9 mouse cellular contexts compared by ENCODE assay signal in genomic region chr17:23547681-23548443, GRCm38 (mm10). TPM values are rescaled to one million over a fixed set of nuclear protein-coding genes. Genes with fewer than 3 reads are reported as not detected.
DNase-seq lines count a peak whose midpoint lies in the region; ATAC-seq lines count a peak whose summit lies in the region.
"Had no signal": no experiment of that assay in that cellular context is flagged by ENCODE, and none has a peak within 500 bp of the region (broad histone marks: within the 10 kb centered on the region; RNA-seq: fewer than 3 reads in every experiment).

No protein-coding gene starts in this region.

- no peak for ATAC-seq in forebrain, embryonic 14.5 days
- no peak for ATAC-seq in forebrain, embryonic 11.5 days (replicated peaks; ENCODE audit: low FRiP score)
- no peak for ATAC-seq in liver, embryonic 12.5 days

- H3K36me3 ChIP-seq in forebrain, embryonic 14.5 days (ENCODE audit: control insufficient read depth, insufficient read depth, low read length) = no peaks in the 10 kb centered on the region
- no peaks in the 10 kb centered on the region for H3K36me3 ChIP-seq in forebrain, embryonic 11.5 days (ENCODE audit: control insufficient read depth, insufficient read depth, low read length)
- H3K36me3 ChIP-seq in liver, embryonic 12.5 days = no peaks in the 10 kb centered on the region

- peaks cover 4% of the 10 kb centered on the region; the same call in 1 of the 2 replicates for H3K4me1 ChIP-seq in forebrain, embryonic 14.5 days (ENCODE audit: control insufficient read depth, insufficient read depth, low read length)
- H3K4me1 ChIP-seq in forebrain, embryonic 11.5 days (replicated peaks; ENCODE audit: control insufficient read depth, insufficient read depth, low read length) = peaks cover 2% of the 10 kb centered on the region; the same call in 1 of the 2 replicates
- peaks cover 48% of the 10 kb centered on the region for H3K4me1 ChIP-seq in liver, embryonic 12.5 days

- WGBS in forebrain, embryonic 14.5 days = 54% methylated on average over 11 of the region's 11 CpGs
- WGBS in forebrain, embryonic 11.5 days = 55% methylated on average over 11 of the region's 11 CpGs
- WGBS in liver, embryonic 12.5 days (ENCODE audit: insufficient replicate concordance) = 41% methylated on average over 11 of the region's 11 CpGs

- no peak overlapping the region for H3K27ac ChIP-seq in forebrain, embryonic 14.5 days (ENCODE audit: low read depth, low read length)
- H3K27ac ChIP-seq in forebrain, embryonic 11.5 days (ENCODE audit: low read depth, low read length) = no peak overlapping the region
- no peak overlapping the region for H3K27ac ChIP-seq in liver, embryonic 12.5 days

- H3K4me3 ChIP-seq in forebrain, embryonic 14.5 days (ENCODE audit: low read depth, low read length) = no peak overlapping the region
- H3K4me3 ChIP-seq in forebrain, embryonic 11.5 days (ENCODE audit: low read depth, low read length) = no peak overlapping the region
- H3K4me3 ChIP-seq in liver, embryonic 12.5 days = peak overlapping the region; percentile 74

- no peak for DNase-seq in forebrain, embryonic 14.5 days (ENCODE audit: low spot score)
- DNase-seq in forebrain, embryonic 11.5 days (ENCODE audit: low spot score) = no peak
- DNase-seq in layer of hippocampus, adult 9-11 months = peak; percentile 1
- no peak for DNase-seq in layer of hippocampus, postnatal 14 days (ENCODE audit: low spot score in 2 of 2)
- peak; percentile 40 for DNase-seq in NIH3T3 (ENCODE audit: low read depth)
- no peak for DNase-seq in spleen, postnatal 10 days (ENCODE audit: low spot score in 2 of 2)
- no peak for DNase-seq in layer of hippocampus, adult 8-10 months (ENCODE audit: low spot score in 2 of 2)

- H3K9me3 ChIP-seq in forebrain, embryonic 14.5 days (replicated peaks; ENCODE audit: control insufficient read depth, low read length) = no peaks in the 10 kb centered on the region
- H3K9me3 ChIP-seq in forebrain, embryonic 11.5 days (ENCODE audit: control insufficient read depth, low read length) = no peaks in the 10 kb centered on the region
- no peaks in the 10 kb centered on the region for H3K9me3 ChIP-seq in liver, embryonic 12.5 days (replicated peaks)

- H3K4me2 ChIP-seq in forebrain, embryonic 14.5 days (ENCODE audit: low read length) = 0 out of 2 replicates have a peak overlapping the region, but pooled peaks have one; percentile 74
- no peak overlapping the region; the same call in 1 of the 2 replicates for H3K4me2 ChIP-seq in forebrain, embryonic 11.5 days (ENCODE audit: low read depth, low read length, severe bottlenecking)
- peak overlapping the region; percentile 78 for H3K4me2 ChIP-seq in liver, embryonic 12.5 days

- no peak overlapping the region for H3K9ac ChIP-seq in forebrain, embryonic 14.5 days (ENCODE audit: low read length)
- no peak overlapping the region for H3K9ac ChIP-seq in forebrain, embryonic 11.5 days (ENCODE audit: low read length)
- H3K9ac ChIP-seq in liver, embryonic 12.5 days = no peak overlapping the region

- no peaks in the 10 kb centered on the region for H3K27me3 ChIP-seq in forebrain, embryonic 14.5 days (replicated peaks; ENCODE audit: control insufficient read depth, insufficient read depth, low read length)
- H3K27me3 ChIP-seq in forebrain, embryonic 11.5 days (ENCODE audit: control insufficient read depth, insufficient read depth, low read length) = no peaks in the 10 kb centered on the region; the same call in 1 of the 2 replicates
- H3K27me3 ChIP-seq in liver, embryonic 12.5 days (replicated peaks) = 0 out of 2 replicates have a peak, but pooled peaks cover 3% of the 10 kb centered on the region

RNA-seq across cellular contexts. Expression of gene Zfp213, which starts 16.2 kb away (rescaled TPM):
- 17.6 and 20.9 TPM in 2 replicates for polyA plus RNA-seq in forebrain, embryonic 14.5 days (2014; fragmentation: Nextera tagmentation; extraction: Ambion mirVana)
- 28.1 and 29.9 TPM in 2 replicates for polyA plus RNA-seq in forebrain, embryonic 11.5 days (2014; fragmentation: Nextera tagmentation; extraction: Ambion mirVana)
- 1 to 10 TPM; 4.6 to 6.5 TPM for total RNA-seq in layer of hippocampus, postnatal 14 days (2021)
- polyA plus RNA-seq in liver, embryonic 12.5 days (2016; fragmentation: Nextera tagmentation; extraction: Ambion mirVana) = 8.3 and 9.1 TPM in 2 replicates
- total RNA-seq in layer of hippocampus, adult 8-10 months (2022) = 1 to 10 TPM; 6.2 to 8.4 (median 7.1) TPM

RNA-seq across cellular contexts. Expression of gene Zfp13, which starts 51.4 kb away (rescaled TPM):
- 24.1 and 26.0 TPM in 2 replicates for polyA plus RNA-seq in forebrain, embryonic 14.5 days (2014; fragmentation: Nextera tagmentation; extraction: Ambion mirVana)
- 19.2 and 20.5 TPM in 2 replicates for polyA plus RNA-seq in forebrain, embryonic 11.5 days (2014; fragmentation: Nextera tagmentation; extraction: Ambion mirVana)
- 10 to 100 TPM; 29.8 to 30.1 TPM for total RNA-seq in layer of hippocampus, postnatal 14 days (2021)
- polyA plus RNA-seq in liver, embryonic 12.5 days (2016; fragmentation: Nextera tagmentation; extraction: Ambion mirVana) = 2.8 and 2.9 TPM in 2 replicates
- total RNA-seq in layer of hippocampus, adult 8-10 months (2022) = 10 to 100 TPM; 28.9 to 32.6 (median 31.6) TPM

RNA-seq across cellular contexts. Expression of gene Zscan10, which starts 52.8 kb away (rescaled TPM):
- not detected in 2 replicates for polyA plus RNA-seq in forebrain, embryonic 14.5 days (2014; fragmentation: Nextera tagmentation; extraction: Ambion mirVana)
- 0.16 and 0.27 TPM in 2 replicates for polyA plus RNA-seq in forebrain, embryonic 11.5 days (2014; fragmentation: Nextera tagmentation; extraction: Ambion mirVana)
- under 1 TPM in 1 of 2 experiments, not detected in 1; 0.36 TPM for total RNA-seq in layer of hippocampus, postnatal 14 days (2021)
- not detected in 2 replicates for polyA plus RNA-seq in liver, embryonic 12.5 days (2016; fragmentation: Nextera tagmentation; extraction: Ambion mirVana)
- not detected for total RNA-seq in layer of hippocampus, adult 8-10 months (2022)
- total RNA-seq: left cerebral cortex, postnatal 10 days had no signal

Comparison
In these comparisons a context has a peak if more than half of its experiments do, and no peak if none do; other contexts are left out.
1. DNase-seq: peak in layer of hippocampus, adult 9-11 months (single experiment) and NIH3T3 (single experiment); none in forebrain, embryonic 14.5 days (single experiment), forebrain, embryonic 11.5 days (single experiment), layer of hippocampus, postnatal 14 days (0 of 2), spleen, postnatal 10 days (0 of 2) and layer of hippocampus, adult 8-10 months (0 of 2).